Mouse (Mus musculus): ENCODE measurements around the gene Nfic. TPM values are rescaled to one million over a fixed set of nuclear protein-coding genes. Genes with fewer than 3 reads are reported as not detected.

Gene Nfic
- polyA plus RNA-seq, 1 experiment from 2014 or later = 7.3 TPM

GRCm38 (mm10) chr10:81366477-81367206 is 88.8 kb downstream of the Nfic start:
- H3K27ac ChIP-seq = peak overlapping the region; percentile 60
- H3K4me1 ChIP-seq = peaks cover 67% of the 10 kb centered on the region
- H3K36me3 ChIP-seq (replicated peaks) = peaks cover 70% of the 10 kb centered on the region
- H3K9me3 ChIP-seq = no peaks in the 10 kb centered on the region
- DNase-seq (ENCODE audit: extremely low spot score, low spot score) = no peak
- peaks cover 35% of the 10 kb centered on the region for H3K27me3 ChIP-seq (ENCODE audit: poor library complexity, severe bottlenecking)
- H3K4me3 ChIP-seq = 0 out of 2 replicates have a peak overlapping the region, but pooled peaks have one; percentile 49
- 86% methylated on average over 6 of the region's 6 CpGs for WGBS

- peak within 1 kb of the TSS; percentile 60 for H3K27ac ChIP-seq
- WGBS = 18% methylated on average over 12 of the region's 12 CpGs
- H3K36me3 ChIP-seq (replicated peaks) = peaks cover 68% of the 10 kb centered on the region
Measured at GRCm38 (mm10) chr10:81365672-81366476, 89.6 kb downstream of the Nfic start, which contains the start of gene 4930404N11Rik. 4930404N11Rik (minus strand) TSS chr10:81365816.

GRCm38 (mm10) chr10:81365073-81365472 is 90.4 kb downstream of the Nfic start:
- WGBS = 37% methylated on average over 4 of the region's 4 CpGs
- DNase-seq (ENCODE audit: extremely low spot score, low spot score) = no peak
- Histone ChIP-seq H3K36me3 (replicated peaks) (peaks cover 60% of the 10 kb centered on the region), H3K27me3 (ENCODE audit: poor library complexity, severe bottlenecking) (peaks cover 40% of the 10 kb centered on the region), H3K4me1 (peaks cover 82% of the 10 kb centered on the region), H3K27ac (peak overlapping the region; percentile 60), H3K4me3 (peak overlapping the region; percentile 49), H3K9me3 (no peaks in the 10 kb centered on the region)

More at GRCm38 (mm10) chr10:81365672-81366476, 89.6 kb downstream of the Nfic start, which contains the start of gene 4930404N11Rik:
- H3K4me3 ChIP-seq = peak within 1 kb of the TSS; percentile 49
- H3K27me3 ChIP-seq (ENCODE audit: poor library complexity, severe bottlenecking) = peaks cover 40% of the 10 kb centered on the region
- DNase-seq (ENCODE audit: extremely low spot score, low spot score) = peak; percentile 74
- H3K9me3 ChIP-seq = no peaks in the 10 kb centered on the region
- peaks cover 75% of the 10 kb centered on the region for H3K4me1 ChIP-seq

- WGBS = 11% methylated on average over 28 of the region's 28 CpGs
- peak overlapping the region; percentile 49 for H3K4me3 ChIP-seq
- H3K27ac ChIP-seq = peak overlapping the region; percentile 54
- peaks cover 59% of the 10 kb centered on the region for H3K36me3 ChIP-seq (replicated peaks)
- DNase-seq (ENCODE audit: extremely low spot score, low spot score) = peak; percentile 46
- peaks cover 86% of the 10 kb centered on the region for H3K4me1 ChIP-seq
- H3K27me3 ChIP-seq (ENCODE audit: poor library complexity, severe bottlenecking) = peaks cover 44% of the 10 kb centered on the region
- no peaks in the 10 kb centered on the region for H3K9me3 ChIP-seq
Measured at GRCm38 (mm10) chr10:81364666-81365065, 90.8 kb downstream of the Nfic start.

- WGBS = 12% methylated on average over 54 of the region's 54 CpGs
- Histone ChIP-seq H3K4me3 (peak overlapping the region; percentile 49), H3K36me3 (replicated peaks) (peaks cover 49% of the 10 kb centered on the region), H3K4me1 (peaks cover 96% of the 10 kb centered on the region), H3K9me3 (no peaks in the 10 kb centered on the region), H3K27ac (peak overlapping the region; percentile 58), H3K27me3 (ENCODE audit: poor library complexity, severe bottlenecking) (peaks cover 54% of the 10 kb centered on the region)
- DNase-seq (ENCODE audit: extremely low spot score, low spot score) = no peak
Measured at GRCm38 (mm10) chr10:81363436-81364346, 91.7 kb downstream of the Nfic start.

- H3K27me3 ChIP-seq (ENCODE audit: poor library complexity, severe bottlenecking) = peaks cover 64% of the 10 kb centered on the region
- H3K36me3 ChIP-seq (replicated peaks) = peaks cover 37% of the 10 kb centered on the region
- peak overlapping the region; percentile 2; the same call in 1 of the 2 replicates for H3K27ac ChIP-seq
- DNase-seq (ENCODE audit: extremely low spot score, low spot score) = no peak
- 80% methylated on average over 12 of the region's 12 CpGs for WGBS
- peak overlapping the region; percentile 0; the same call in 1 of the 2 replicates for H3K4me3 ChIP-seq
- H3K4me1 ChIP-seq = peaks cover 99% of the 10 kb centered on the region
- no peaks in the 10 kb centered on the region for H3K9me3 ChIP-seq
Measured at GRCm38 (mm10) chr10:81362336-81362949, 93.0 kb downstream of the Nfic start.

- Histone ChIP-seq H3K4me3 (no peak overlapping the region), H3K36me3 (replicated peaks) (peaks cover 23% of the 10 kb centered on the region), H3K9me3 (no peaks in the 10 kb centered on the region), H3K27ac (0 out of 2 replicates have a peak overlapping the region, but pooled peaks have one; percentile 12), H3K4me1 (peaks cover 93% of the 10 kb centered on the region), H3K27me3 (ENCODE audit: poor library complexity, severe bottlenecking) (peaks cover 76% of the 10 kb centered on the region)
- WGBS = 76% methylated on average over 8 of the region's 8 CpGs
- no peak for DNase-seq (ENCODE audit: extremely low spot score, low spot score)
Measured at GRCm38 (mm10) chr10:81360721-81361120, 94.7 kb downstream of the Nfic start.

- Histone ChIP-seq H3K4me3 (peak overlapping the region; percentile 86; the same call in 1 of the 2 replicates), H3K4me1 (peaks cover 85% of the 10 kb centered on the region), H3K27me3 (ENCODE audit: poor library complexity, severe bottlenecking) (peaks cover 64% of the 10 kb centered on the region), H3K36me3 (replicated peaks) (peaks cover 23% of the 10 kb centered on the region), H3K9me3 (no peaks in the 10 kb centered on the region), H3K27ac (0 out of 2 replicates have a peak overlapping the region, but pooled peaks have one; percentile 22)
- 67% methylated on average over 1 of the region's 1 CpGs for WGBS
- no peak for DNase-seq (ENCODE audit: extremely low spot score, low spot score)
Measured at GRCm38 (mm10) chr10:81358841-81359240, 96.6 kb downstream of the Nfic start.

- Histone ChIP-seq H3K4me3 (peak overlapping the region; percentile 86), H3K9me3 (no peaks in the 10 kb centered on the region), H3K27ac (peak overlapping the region; percentile 84), H3K4me1 (peaks cover 79% of the 10 kb centered on the region), H3K27me3 (ENCODE audit: poor library complexity, severe bottlenecking) (peaks cover 58% of the 10 kb centered on the region), H3K36me3 (replicated peaks) (peaks cover 23% of the 10 kb centered on the region)
- 29% methylated on average over 4 of the region's 4 CpGs for whole genome bisulfite sequencing
- DNase-seq (ENCODE audit: extremely low spot score, low spot score) = no peak
Measured at GRCm38 (mm10) chr10:81358209-81358608, 97.2 kb downstream of the Nfic start.

- peaks cover 69% of the 10 kb centered on the region for H3K4me1 ChIP-seq
Measured at GRCm38 (mm10) chr10:81356991-81357844, 98.2 kb downstream of the Nfic start, which contains the start of gene Mfsd12. Mfsd12 (plus strand) TSS chr10:81357491.

More at GRCm38 (mm10) chr10:81356991-81357844, 98.2 kb downstream of the Nfic start, which contains the start of gene Mfsd12:
- H3K4me3 ChIP-seq = peak within 1 kb of the TSS; percentile 86
- 2% methylated on average over 78 of the region's 79 CpGs for WGBS
- H3K27ac ChIP-seq = peak within 1 kb of the TSS; percentile 84
- peaks cover 48% of the 10 kb centered on the region for H3K27me3 ChIP-seq (ENCODE audit: poor library complexity, severe bottlenecking)
- peaks cover 14% of the 10 kb centered on the region for H3K36me3 ChIP-seq (replicated peaks)
- no peaks in the 10 kb centered on the region for H3K9me3 ChIP-seq
- peak; percentile 83 for DNase-seq (ENCODE audit: extremely low spot score, low spot score)

Data from forebrain, embryonic 10.5 days (tissue).